Mouse (Mus musculus) frontal cortex, postnatal 36 days (tissue): ENCODE data around the gene Dkk2.

Experiments
- DNase-seq, 2 experiments: peaks; one replicate each; pipeline ENCODE4 v3.0.0; 2022; ENCODE audit warnings: low spot score in 2 of 2

Gene Dkk2

GRCm38 (mm10) chr3:132125227-132125740, 40.2 kb downstream of the Dkk2 start:
- DNase-seq, result no peak

GRCm38 (mm10) chr3:132129730-132130274, 44.7 kb downstream of the Dkk2 start:
- no peak for DNase-seq

GRCm38 (mm10) chr3:132130781-132131180, 45.7 kb downstream of the Dkk2 start:
- no peak for DNase-seq

- DNase-seq, result no peak
These were observed 46.8 kb downstream of the Dkk2 start for GRCm38 (mm10) chr3:132131939-132132338.

GRCm38 (mm10) chr3:132134502-132134901, 49.4 kb downstream of the Dkk2 start:
- DNase-seq, result no peak

- DNase-seq, result peak in 1 of 2 experiments; percentile 19
These were observed 52.8 kb downstream of the Dkk2 start for GRCm38 (mm10) chr3:132137802-132138378.

- no peak for DNase-seq
These were observed 55.9 kb downstream of the Dkk2 start for GRCm38 (mm10) chr3:132141031-132141430.

GRCm38 (mm10) chr3:132149446-132150025, 64.4 kb downstream of the Dkk2 start:
- DNase-seq, result no peak

- no peak for DNase-seq
These were observed 73.7 kb downstream of the Dkk2 start for GRCm38 (mm10) chr3:132158817-132159216.

- DNase-seq, result no peak
These were observed 83.8 kb downstream of the Dkk2 start for GRCm38 (mm10) chr3:132168911-132169310.

- DNase-seq, result no peak
These were observed 101.9 kb downstream of the Dkk2 start for GRCm38 (mm10) chr3:132186888-132187552.

- DNase-seq, result no peak
These were observed 116.9 kb downstream of the Dkk2 start for GRCm38 (mm10) chr3:132201950-132202349.

- DNase-seq, result no peak
These were observed 117.6 kb downstream of the Dkk2 start for GRCm38 (mm10) chr3:132202665-132203064.

- DNase-seq, result peak; percentile 11 to 40
These were observed 122.4 kb downstream of the Dkk2 start for GRCm38 (mm10) chr3:132207469-132207868.

GRCm38 (mm10) chr3:132211260-132211659, 126.2 kb downstream of the Dkk2 start:
- no peak for DNase-seq

GRCm38 (mm10) chr3:132219977-132220487, 134.9 kb downstream of the Dkk2 start:
- DNase-seq, result no peak

GRCm38 (mm10) chr3:132227622-132228021, 142.5 kb downstream of the Dkk2 start:
- DNase-seq, result no peak
